Mouse (Mus musculus) MEL (cell line): Measurements from ENCODE around the gene Bckdhb. TPM values are rescaled to one million over a fixed set of nuclear protein-coding genes. Genes with fewer than 3 reads are reported as not detected.

ENCODE experiments used
- DNase-seq: peaks from one replicate; pipeline ENCODE4 v3.0.0; 2011; ENCODE audit warnings: low read depth, low spot score
- H3K27ac ChIP-seq: 2 replicates; pipeline ENCODE4 v1.5.1; 2012; ENCODE audit warnings: low read depth, mild to moderate bottlenecking, control low read depth, low read length, moderate library complexity; ENCODE audit not compliant: control insufficient read depth
- H3K27me3 ChIP-seq, 2 experiments: fragments of 150-350 bp in 1 of 2; sonication (generic) in 1 of 2; 2 replicates each; pipeline ENCODE4 v1.6.1; 2012; ENCODE audit warnings: low read length in 2 of 2, mild to moderate bottlenecking in 2 of 2, improper control_type of control experiment in 1 of 2, moderate library complexity in 1 of 2; ENCODE audit not compliant: insufficient read depth in 2 of 2, control insufficient read depth in 1 of 2
- H3K36me3 ChIP-seq, 2 experiments: 2 replicates each; pipeline ENCODE4 v1.6.1; 2012 to 2014; ENCODE audit warnings: low read length in 2 of 2, improper control_type of control experiment in 1 of 2, inconsistent platforms in 1 of 2, mild to moderate bottlenecking in 1 of 2; ENCODE audit not compliant: insufficient read depth in 2 of 2, control insufficient read depth in 1 of 2
- H3K4me1 ChIP-seq, 2 experiments: fragments of 150-350 bp in 1 of 2; sonication (generic) in 1 of 2; 2 replicates each; pipeline ENCODE4 v1.6.1; 2012; ENCODE audit warnings: low read length in 2 of 2, improper control_type of control experiment in 1 of 2, mild to moderate bottlenecking in 1 of 2; ENCODE audit not compliant: insufficient read depth in 2 of 2, control insufficient read depth in 1 of 2
- H3K4me3 ChIP-seq, 2 experiments: fragments of 150-350 bp in 1 of 2; sonication (generic) in 1 of 2; 2 replicates each; pipeline ENCODE4 v1.5.1; 2012; ENCODE audit warnings: low read depth in 2 of 2, low read length in 2 of 2, mild to moderate bottlenecking in 2 of 2, moderate library complexity in 2 of 2, control low read depth in 1 of 2, improper control_type of control experiment in 1 of 2; ENCODE audit not compliant: control insufficient read depth in 1 of 2, insufficient read depth in 1 of 2
- H3K79me2 ChIP-seq: 2 replicates; pipeline ENCODE4 v1.6.1; 2012; ENCODE audit warnings: mild to moderate bottlenecking, low read length, moderate library complexity; ENCODE audit not compliant: control insufficient read depth, poor library complexity, insufficient read depth
- H3K9ac ChIP-seq: 2 replicates; pipeline ENCODE4 v1.6.1; 2012; ENCODE audit warnings: low read depth, mild to moderate bottlenecking, control low read depth, low read length, moderate library complexity; ENCODE audit not compliant: control insufficient read depth, poor library complexity, severe bottlenecking
- H3K9me3 ChIP-seq: fragments of 150-350 bp; sonication (generic); replicated peaks from 2 replicates; pipeline ENCODE4 v1.6.1; 2012; ENCODE audit warnings: mild to moderate bottlenecking, low read length, improper control_type of control experiment, moderate library complexity; ENCODE audit not compliant: insufficient read depth
- CHD1 ChIP-seq: IDR thresholded peaks from 2 replicates; pipeline ENCODE4 v1.6.1; 2012; ENCODE audit warnings: low read depth, mild to moderate bottlenecking, inconsistent platforms, low read length, improper control_type of control experiment
- E2F4 ChIP-seq: IDR thresholded peaks from 2 replicates; pipeline ENCODE4 v1.6.1; 2011; ENCODE audit warnings: low read depth, low read length, improper control_type of control experiment, borderline replicate concordance
- ELF1 ChIP-seq: IDR thresholded peaks from 2 replicates; pipeline ENCODE4 v1.6.1; 2014; ENCODE audit warnings: low read depth, mild to moderate bottlenecking, inconsistent platforms, low read length, improper control_type of control experiment, moderate library complexity
- HCFC1 ChIP-seq: IDR thresholded peaks from 2 replicates; pipeline ENCODE4 v1.6.1; 2012; ENCODE audit warnings: low read depth, mild to moderate bottlenecking, inconsistent platforms, low read length, improper control_type of control experiment, moderate library complexity
- MAX ChIP-seq: IDR thresholded peaks from 2 replicates; pipeline ENCODE4 v1.6.1; 2011; ENCODE audit warnings: low read length, improper control_type of control experiment
- MAZ ChIP-seq: IDR thresholded peaks from 2 replicates; pipeline ENCODE4 v1.6.1; 2012; ENCODE audit warnings: low read depth, mild to moderate bottlenecking, inconsistent platforms, low read length, improper control_type of control experiment
- MXI1 ChIP-seq: IDR thresholded peaks from 2 replicates; pipeline ENCODE4 v1.6.1; 2011; ENCODE audit warnings: mild to moderate bottlenecking, low read depth, low read length, improper control_type of control experiment
- NRF1 ChIP-seq: IDR thresholded peaks from 2 replicates; pipeline ENCODE4 v1.6.1; 2014; ENCODE audit warnings: low read depth, mild to moderate bottlenecking, inconsistent platforms, low read length, improper control_type of control experiment, moderate library complexity; ENCODE audit not compliant: poor library complexity, insufficient read depth, severe bottlenecking
- POLR2A ChIP-seq, 2 experiments: IDR thresholded peaks; 2 replicates each; pipeline ENCODE4 v1.6.1; 2011 to 2012; ENCODE audit warnings: low read length in 2 of 2, mild to moderate bottlenecking in 2 of 2, control low read depth in 1 of 2, improper control_type of control experiment in 1 of 2, low read depth in 1 of 2, moderate library complexity in 1 of 2; ENCODE audit not compliant: control insufficient read depth in 1 of 2, insufficient read depth in 1 of 2, poor library complexity in 1 of 2
- POLR2AphosphoS2 ChIP-seq: IDR thresholded peaks from 2 replicates; pipeline ENCODE4 v1.6.1; 2011; ENCODE audit warnings: low read length, improper control_type of control experiment
- RAD21 ChIP-seq: IDR thresholded peaks from 2 replicates; pipeline ENCODE4 v1.6.1; 2011; ENCODE audit warnings: mild to moderate bottlenecking, low read depth, low read length, improper control_type of control experiment
- RCOR1 ChIP-seq: IDR thresholded peaks from 2 replicates; pipeline ENCODE4 v1.6.1; 2012; ENCODE audit warnings: low read depth, mild to moderate bottlenecking, inconsistent platforms, low read length, improper control_type of control experiment
- TAL1 ChIP-seq: IDR thresholded peaks from 2 replicates; pipeline ENCODE4 v1.6.1; 2012; ENCODE audit warnings: mild to moderate bottlenecking, inconsistent platforms, low read length, moderate library complexity, mixed read lengths
- TBP ChIP-seq: IDR thresholded peaks from 2 replicates; pipeline ENCODE4 v1.8.0; 2011; ENCODE audit warnings: low read depth, low read length, improper control_type of control experiment
- TCF12 ChIP-seq: IDR thresholded peaks from 2 replicates; pipeline ENCODE4 v1.6.1; 2014; ENCODE audit warnings: low read depth, mild to moderate bottlenecking, inconsistent platforms, low read length, improper control_type of control experiment, moderate library complexity
- UBTF ChIP-seq: IDR thresholded peaks from 2 replicates; pipeline ENCODE4 v1.6.1; 2012; ENCODE audit warnings: low read depth, mild to moderate bottlenecking, inconsistent platforms, low read length, improper control_type of control experiment, moderate library complexity, borderline replicate concordance; ENCODE audit not compliant: insufficient read depth
- USF1 ChIP-seq: IDR thresholded peaks from 2 replicates; pipeline ENCODE4 v1.6.1; 2014; ENCODE audit warnings: low read depth, mild to moderate bottlenecking, inconsistent platforms, low read length, improper control_type of control experiment, moderate library complexity
- USF2 ChIP-seq, 2 experiments: IDR thresholded peaks; 2 replicates each; pipeline ENCODE4 v1.6.1; 2011 to 2012; ENCODE audit warnings: improper control_type of control experiment in 2 of 2, low read length in 2 of 2, borderline replicate concordance in 1 of 2, inconsistent platforms in 1 of 2, low read depth in 1 of 2, mild to moderate bottlenecking in 1 of 2; ENCODE audit not compliant: insufficient read depth in 1 of 2
- ZC3H11A ChIP-seq: IDR thresholded peaks from 2 replicates; pipeline ENCODE4 v1.6.1; 2012; ENCODE audit warnings: low read depth, mild to moderate bottlenecking, inconsistent platforms, low read length, improper control_type of control experiment
- ZKSCAN1 ChIP-seq: IDR thresholded peaks from 2 replicates; pipeline ENCODE4 v1.6.1; 2012; ENCODE audit warnings: low read depth, mild to moderate bottlenecking, inconsistent platforms, low read length, improper control_type of control experiment, moderate library complexity
- ZNF384 ChIP-seq: IDR thresholded peaks from 2 replicates; pipeline ENCODE4 v1.6.1; 2012; ENCODE audit warnings: low read depth, mild to moderate bottlenecking, inconsistent platforms, low read length, improper control_type of control experiment
- polyA plus RNA-seq, 2 experiments: library from polyadenylated mRNA; stranded (reverse) in 1 of 2; unstranded in 1 of 2; fragments of >175 nt in 1 of 2; fragments of >200 nt in 1 of 2; gene quantifications; 2 replicates each; pipeline versions ENCODE4 v1.2.1 to v1.2.4; 2012; ENCODE audit warnings: low replicate concordance in 2 of 2, low read depth in 1 of 2; ENCODE audit not compliant: insufficient read length in 2 of 2, insufficient read depth in 1 of 2, missing spikeins in 1 of 2
- total RNA-seq: library from RNA; depleted of rRNA; stranded (reverse); fragments of 300-350 nt; gene quantifications from 2 replicates; pipeline ENCODE4 v1.2.3, GENCODE M21; 2012

Gene Bckdhb
- total and polyA plus RNA-seq, 3 experiments = 15.9 to 26.6 TPM; not detected in 1

DNA sequence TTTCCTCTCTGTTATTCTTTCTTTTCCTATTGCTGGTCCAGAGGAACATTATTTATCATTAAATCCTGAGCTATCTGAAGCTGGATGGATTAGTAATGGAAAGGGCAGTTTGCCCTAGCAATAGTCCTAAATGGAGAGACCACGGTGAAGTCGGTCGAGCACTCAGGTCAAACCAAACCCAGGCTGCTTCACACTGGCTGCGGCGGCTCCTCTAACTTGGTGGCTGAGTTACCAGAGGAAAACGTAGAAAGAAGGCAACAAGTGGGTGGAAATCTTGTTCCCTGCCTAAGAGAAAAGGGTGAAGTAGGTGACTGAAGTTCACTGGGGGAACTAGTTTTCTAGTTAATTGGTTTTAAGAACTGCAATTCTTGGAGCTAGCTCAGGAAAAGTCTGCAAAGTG, 119.2 kb downstream of the Bckdhb start:
- no peaks in the 10 kb centered on the region for H3K27me3 ChIP-seq
- peaks cover 8 to 12% of the 10 kb centered on the region in 2 experiments; a peak in 3 of 4 replicates for H3K4me1 ChIP-seq
- H3K36me3 ChIP-seq = peaks cover 0 to 14% of the 10 kb centered on the region in 2 experiments; a peak in 2 of 4 replicates
- H3K4me3 ChIP-seq = no peak overlapping the region
- H3K9me3 ChIP-seq = no peaks in the 10 kb centered on the region
- TF ChIP-seq MXI1 (no peak), USF2 (IDR thresholded peaks at IDR 0.05; ENCODE audit: borderline replicate concordance in 1 of 2, insufficient read depth in 1 of 2, low read depth in 1 of 2, low read length in 2 of 2) (no peak), HCFC1 (no peak), ZNF384 (no peak), TBP (no peak), TCF12 (no peak), POLR2A (IDR thresholded peaks at IDR 0.05; ENCODE audit: control insufficient read depth in 1 of 2, insufficient read depth in 1 of 2, low read depth in 1 of 2, low read length in 2 of 2, poor library complexity in 1 of 2) (no peak), MAX (no peak), RAD21 (no peak)
- DNase-seq = no peak
- H3K79me2 ChIP-seq = no peaks in the 10 kb centered on the region
- no peak overlapping the region for H3K9ac ChIP-seq
- no peak overlapping the region for H3K27ac ChIP-seq

DNA sequence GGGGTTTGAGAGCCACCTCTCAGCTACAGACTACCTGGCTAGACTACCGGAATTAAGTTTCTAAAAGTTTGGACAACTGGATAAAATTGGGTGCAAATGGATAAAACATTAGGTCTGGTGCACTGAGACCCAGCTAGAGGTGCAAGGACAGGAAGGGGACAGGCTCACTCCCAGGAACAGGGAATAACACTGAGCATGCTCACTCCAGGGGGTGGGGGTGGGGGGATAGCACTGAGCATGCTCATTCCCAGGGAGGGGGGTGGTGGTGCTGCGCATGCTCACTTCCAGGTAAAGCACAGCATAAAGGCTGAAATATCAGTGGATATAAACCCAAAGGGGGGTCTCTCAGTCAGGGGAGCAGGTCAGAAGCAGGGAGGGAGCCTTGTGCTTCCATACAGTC, 120.7 kb downstream of the Bckdhb start:
- Histone ChIP-seq H3K79me2 (no peaks in the 10 kb centered on the region), H3K9ac (no peak overlapping the region), H3K9me3 (no peaks in the 10 kb centered on the region), H3K27me3 (no peaks in the 10 kb centered on the region), H3K27ac (no peak overlapping the region), H3K4me1 (peaks cover 8 to 14% of the 10 kb centered on the region in 2 experiments; a peak in 3 of 4 replicates), H3K36me3 (peaks cover 0 to 18% of the 10 kb centered on the region in 2 experiments; a peak in 2 of 4 replicates), H3K4me3 (no peak overlapping the region)
- TF ChIP-seq RCOR1 (no peak), E2F4 (no peak), ZC3H11A (no peak), ELF1 (no peak), UBTF (no peak), ZKSCAN1 (no peak), HCFC1 (no peak), POLR2AphosphoS2 (no peak), NRF1 (no peak), USF1 (no peak), CHD1 (no peak), TAL1 (no peak), MAZ (no peak)
- no peak for DNase-seq
